Mouse (Mus musculus): ENCODE results near the gene Olfr203. TPM values are rescaled to one million over a fixed set of nuclear protein-coding genes. Genes with fewer than 3 reads are reported as not detected.
"Not testable (repeated sequence)": the region's sequence is repeated elsewhere in the genome, so short reads cannot be mapped to it uniquely, and the experiment has no call there.

The Olfr203 gene
- not detected in 2 replicates for polyA plus RNA-seq (2016; fragmentation: Nextera tagmentation; extraction: Ambion mirVana)

GRCm38 (mm10) chr16:59298581-59298980 is at the start of gene Olfr203:
TSS of gene Olfr203 (plus strand) at chr16:59298881.
- Histone ChIP-seq H3K27ac (no peak within 1 kb of the TSS), H3K9ac (no peak within 1 kb of the TSS), H3K9me3 (replicated peaks) (no peaks in the 10 kb centered on the region), H3K4me2 (no peak within 1 kb of the TSS), H3K27me3 (replicated peaks) (no peaks in the 10 kb centered on the region), H3K36me3 (no peaks in the 10 kb centered on the region), H3K4me1 (no peaks in the 10 kb centered on the region), H3K4me3 (no peak within 1 kb of the TSS)
- WGBS (ENCODE audit: insufficient replicate concordance) = 56% methylated on average over 2 of the region's 2 CpGs
- ATAC-seq = no peak

DNA sequence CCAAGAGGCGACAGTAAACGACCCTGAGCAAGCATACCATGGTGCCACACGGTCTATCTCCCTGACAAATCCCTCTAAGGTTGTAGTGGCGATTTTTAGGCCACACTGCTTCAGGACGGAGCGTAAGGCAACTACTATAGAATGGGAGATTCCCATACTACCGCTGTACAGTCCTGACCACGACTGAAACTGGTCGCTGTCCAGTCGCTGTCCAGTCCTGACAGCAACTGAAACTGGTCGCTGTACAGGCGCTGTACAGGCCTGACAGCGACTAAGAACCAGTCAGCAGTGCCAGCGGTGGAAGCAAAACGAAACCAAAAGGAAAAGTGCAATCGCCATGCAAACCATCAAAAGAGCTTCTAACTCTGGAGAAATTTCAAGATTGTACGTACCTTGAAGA is 49.0 kb upstream of the Olfr203 start:
- WGBS (ENCODE audit: insufficient replicate concordance) = 73% methylated on average over 17 of the region's 17 CpGs

DNA sequence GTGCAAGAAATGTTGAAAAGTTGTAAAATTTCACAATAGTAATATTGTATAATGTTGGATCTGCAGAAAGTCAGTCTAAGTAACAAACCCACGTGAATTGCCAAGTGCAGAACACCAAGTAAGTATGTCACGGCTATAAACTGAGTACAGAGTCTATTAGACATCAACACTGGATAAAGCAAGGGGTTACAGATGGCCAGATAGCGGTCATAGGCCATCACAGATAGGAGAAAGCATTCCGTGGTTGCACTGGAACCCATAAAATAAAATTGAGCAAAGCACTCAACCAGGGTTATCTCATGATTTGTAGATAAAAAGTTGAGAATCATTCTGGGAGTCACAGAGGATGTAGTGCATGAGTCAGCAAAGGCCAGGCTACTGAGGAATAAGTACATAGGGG is 29.6 kb upstream of the Olfr203 start:
- not testable (repeated sequence) for H3K27ac ChIP-seq; H3K27me3 ChIP-seq (replicated peaks); H3K36me3 ChIP-seq; H3K9me3 ChIP-seq (replicated peaks); H3K4me2 ChIP-seq; H3K4me3 ChIP-seq; ATAC-seq; H3K4me1 ChIP-seq; H3K9ac ChIP-seq
- WGBS (ENCODE audit: insufficient replicate concordance) = 49% methylated on average over 4 of the region's 4 CpGs

More for the DNA sequence above, 49.0 kb upstream of the Olfr203 start:
- no peak overlapping the region for H3K4me3 ChIP-seq
- H3K27me3 ChIP-seq (replicated peaks) = no peaks in the 10 kb centered on the region
- H3K9me3 ChIP-seq (replicated peaks) = peaks cover 5% of the 10 kb centered on the region; the same call in 1 of the 2 replicates
- H3K9ac ChIP-seq = no peak overlapping the region
- H3K4me2 ChIP-seq = no peak overlapping the region
- H3K36me3 ChIP-seq = no peaks in the 10 kb centered on the region
- H3K4me1 ChIP-seq = no peaks in the 10 kb centered on the region
- H3K27ac ChIP-seq = no peak overlapping the region
- ATAC-seq = no peak

DNA sequence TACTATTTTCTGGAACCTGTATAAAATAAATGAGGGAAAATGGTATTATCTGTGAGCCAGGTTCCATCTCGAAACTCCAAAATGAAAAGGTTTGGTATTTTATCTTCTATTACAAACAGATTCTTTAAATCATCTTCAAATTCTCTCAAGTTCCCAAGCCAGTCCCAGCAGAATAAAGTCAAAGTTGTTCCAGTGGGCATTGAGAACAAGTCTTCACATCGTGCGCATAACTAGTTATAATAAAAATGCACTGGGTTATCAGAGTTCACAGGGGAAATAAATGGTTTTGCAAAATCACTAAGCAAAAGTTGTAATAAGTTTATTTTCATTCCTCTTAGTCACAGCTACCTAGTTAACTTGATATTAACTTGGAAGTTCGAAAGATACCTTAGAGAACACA is 26.1 kb upstream of the Olfr203 start, which contains the start of gene Olfr201:
Gene Olfr201 (minus strand): TSS at position 101 of the 400 bp plus-strand sequence.
- not testable (repeated sequence) for ATAC-seq; H3K27me3 ChIP-seq (replicated peaks); H3K4me1 ChIP-seq; H3K4me3 ChIP-seq; H3K36me3 ChIP-seq; H3K9ac ChIP-seq; H3K27ac ChIP-seq; H3K4me2 ChIP-seq; H3K9me3 ChIP-seq (replicated peaks)
- WGBS (ENCODE audit: insufficient replicate concordance) = 67% methylated on average over 4 of the region's 4 CpGs

- H3K27me3 ChIP-seq (replicated peaks) = no peaks in the 10 kb centered on the region
- H3K9me3 ChIP-seq (replicated peaks) = no peaks in the 10 kb centered on the region; the same call in 1 of the 2 replicates
- no peak overlapping the region for H3K9ac ChIP-seq
- H3K4me2 ChIP-seq = no peak overlapping the region
- no peaks in the 10 kb centered on the region for H3K36me3 ChIP-seq
- ATAC-seq = peak; percentile 99
- WGBS (ENCODE audit: insufficient replicate concordance) = 43% methylated on average over 3 of the region's 3 CpGs
- H3K4me1 ChIP-seq = no peaks in the 10 kb centered on the region
- H3K4me3 ChIP-seq = no peak overlapping the region
- H3K27ac ChIP-seq = no peak overlapping the region
Observed at GRCm38 (mm10) chr16:59280542-59280941, 18.1 kb upstream of the Olfr203 start.

DNA sequence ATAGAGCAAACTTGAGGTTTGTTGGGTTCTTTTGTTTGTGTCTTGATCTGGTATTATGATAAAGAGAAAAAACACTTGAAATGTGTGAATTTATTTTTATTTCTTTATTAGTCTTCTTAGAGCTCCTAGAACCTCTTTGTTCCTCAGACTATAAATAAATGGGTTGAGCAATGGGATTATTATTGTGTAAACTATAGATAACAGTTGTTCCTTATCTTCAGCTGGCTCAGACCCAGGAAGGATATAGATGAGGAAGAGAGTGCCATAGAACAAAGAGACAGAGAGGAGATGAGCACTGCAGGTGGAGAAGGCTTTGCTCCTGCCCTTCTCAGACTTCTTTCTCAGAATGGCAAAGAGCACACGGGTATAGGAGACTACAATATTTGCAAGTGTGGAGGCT is 15.2 kb upstream of the Olfr203 start:
- Histone ChIP-seq H3K9me3 (replicated peaks) (no peaks in the 10 kb centered on the region; the same call in 1 of the 2 replicates), H3K4me2 (no peak overlapping the region), H3K4me3 (no peak overlapping the region), H3K9ac (no peak overlapping the region), H3K4me1 (no peaks in the 10 kb centered on the region), H3K27me3 (replicated peaks) (no peaks in the 10 kb centered on the region), H3K36me3 (no peaks in the 10 kb centered on the region), H3K27ac (no peak overlapping the region)
- 40% methylated on average over 1 of the region's 1 CpGs for WGBS (ENCODE audit: insufficient replicate concordance)
- ATAC-seq = no peak

DNA sequence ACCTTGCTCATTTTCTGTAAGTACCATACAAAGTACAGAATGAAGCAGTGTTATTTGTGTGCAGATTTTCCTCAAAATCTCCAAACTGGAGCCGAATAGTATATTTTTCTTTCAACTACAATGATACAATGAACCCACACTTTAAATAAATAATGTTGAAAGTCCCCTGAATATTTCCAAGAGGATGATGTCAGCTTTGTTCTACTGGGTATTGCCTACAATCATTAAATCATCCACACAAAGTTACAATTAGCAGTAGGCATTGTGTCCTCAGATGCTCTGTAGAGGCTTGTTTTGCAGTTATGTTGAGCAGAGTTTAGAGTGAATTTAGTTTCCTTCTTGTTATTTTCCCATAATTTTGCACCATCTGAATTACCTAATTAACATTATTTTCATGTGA is 12.0 kb upstream of the Olfr203 start, which contains the start of gene Olfr202:
Gene Olfr202 (minus strand): TSS at position 101 of the 400 bp plus-strand sequence.
- WGBS (ENCODE audit: insufficient replicate concordance) = 64% methylated on average over 1 of the region's 1 CpGs
- Histone ChIP-seq H3K4me1 (no peaks in the 10 kb centered on the region), H3K27ac (no peak within 1 kb of the TSS), H3K27me3 (replicated peaks) (no peaks in the 10 kb centered on the region), H3K36me3 (no peaks in the 10 kb centered on the region), H3K9me3 (replicated peaks) (no peaks in the 10 kb centered on the region), H3K4me2 (no peak within 1 kb of the TSS), H3K9ac (no peak within 1 kb of the TSS), H3K4me3 (no peak within 1 kb of the TSS)
- no peak for ATAC-seq

DNA sequence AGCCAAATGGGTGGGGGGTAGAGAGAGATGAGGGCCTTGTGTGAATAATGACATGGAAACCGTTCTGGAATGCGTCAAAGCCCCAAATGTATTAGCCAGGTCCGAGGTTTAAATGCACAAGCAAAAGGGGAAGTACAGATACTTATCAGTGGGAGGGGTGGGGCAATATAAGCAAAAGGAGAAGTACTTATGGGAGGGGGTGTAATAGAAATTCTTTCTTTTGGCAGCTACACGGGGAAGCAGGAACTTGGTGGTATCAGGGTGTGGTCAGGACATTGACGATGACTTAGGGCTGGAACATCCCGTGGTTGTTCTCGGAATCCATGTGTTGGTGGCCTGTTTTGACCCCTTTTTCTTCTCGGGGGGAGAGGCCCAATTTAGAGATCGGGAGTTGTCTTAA is 11.1 kb upstream of the Olfr203 start:
- ATAC-seq; H3K27me3 ChIP-seq (replicated peaks); H3K27ac ChIP-seq; H3K4me2 ChIP-seq; H3K4me3 ChIP-seq; H3K36me3 ChIP-seq; H3K9me3 ChIP-seq (replicated peaks); H3K4me1 ChIP-seq; H3K9ac ChIP-seq: not testable (repeated sequence)
- WGBS (ENCODE audit: insufficient replicate concordance) = 45% methylated on average over 9 of the region's 9 CpGs

DNA sequence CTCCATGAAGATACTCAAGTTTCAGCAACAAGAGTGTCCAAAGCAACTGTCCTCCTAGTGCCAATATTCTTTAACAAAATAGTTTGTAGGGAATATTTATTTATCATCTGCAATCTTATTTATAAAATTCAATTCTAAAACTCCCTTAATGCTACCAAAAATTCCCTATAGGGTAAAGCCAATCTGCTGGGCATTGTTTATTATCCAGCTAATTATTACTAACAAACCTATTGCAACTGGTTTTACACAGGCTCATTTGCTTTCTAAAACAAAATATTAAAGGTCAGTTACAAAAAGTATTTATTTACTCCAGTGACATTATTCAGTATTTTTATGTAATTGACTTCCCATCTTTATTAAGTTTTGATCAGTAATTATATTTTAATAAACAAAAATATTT is 19.5 kb downstream of the Olfr203 start, which contains the start of gene Olfr204:
Gene Olfr204 (minus strand): TSS at position 101 of the 400 bp plus-strand sequence.
- no peak within 1 kb of the TSS for H3K9ac ChIP-seq
- H3K4me1 ChIP-seq = no peaks in the 10 kb centered on the region
- no peak within 1 kb of the TSS for H3K4me2 ChIP-seq
- H3K9me3 ChIP-seq (replicated peaks) = no peaks in the 10 kb centered on the region
- ATAC-seq = no peak
- H3K36me3 ChIP-seq = no peaks in the 10 kb centered on the region
- no peak within 1 kb of the TSS for H3K4me3 ChIP-seq
- no peak within 1 kb of the TSS for H3K27ac ChIP-seq
- no peaks in the 10 kb centered on the region for H3K27me3 ChIP-seq (replicated peaks)

GRCm38 (mm10) chr16:59323262-59323661 is 24.6 kb downstream of the Olfr203 start:
- not testable (repeated sequence) for H3K9me3 ChIP-seq (replicated peaks); H3K9ac ChIP-seq; ATAC-seq; H3K27me3 ChIP-seq (replicated peaks); H3K4me3 ChIP-seq; H3K36me3 ChIP-seq; H3K27ac ChIP-seq; H3K4me1 ChIP-seq; H3K4me2 ChIP-seq
- WGBS (ENCODE audit: insufficient replicate concordance) = 27% methylated on average over 1 of the region's 1 CpGs

DNA sequence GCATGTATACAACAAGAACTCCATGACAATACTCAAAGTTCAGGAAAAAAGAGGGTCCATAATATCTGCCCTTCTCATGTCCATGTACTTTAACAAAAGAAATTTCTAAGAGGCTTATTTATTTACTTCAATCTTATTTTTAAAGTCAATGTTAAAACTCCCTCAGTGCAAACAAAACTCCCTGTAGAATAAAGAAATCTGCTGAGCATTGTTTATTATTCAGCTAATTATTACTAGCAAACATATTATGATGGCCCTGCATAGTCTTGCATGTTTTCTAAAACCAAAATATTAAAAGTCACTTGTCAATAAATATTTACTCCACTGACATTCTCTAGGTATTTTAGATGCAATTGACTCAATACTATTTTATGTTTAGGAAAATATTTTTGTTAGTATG is 32.4 kb downstream of the Olfr203 start, which contains the start of gene Olfr205:
Gene Olfr205 (minus strand): TSS at position 101 of the 400 bp plus-strand sequence.
- no peak within 1 kb of the TSS for H3K9ac ChIP-seq

GRCm38 (mm10) chr16:59349146-59349545 is 50.5 kb downstream of the Olfr203 start, which contains the start of gene Olfr206:
TSS of gene Olfr206 (minus strand) at chr16:59349246.
- Histone ChIP-seq H3K4me2 (no peak within 1 kb of the TSS), H3K4me1 (no peaks in the 10 kb centered on the region), H3K27me3 (replicated peaks) (no peaks in the 10 kb centered on the region), H3K4me3 (no peak within 1 kb of the TSS), H3K9ac (no peak within 1 kb of the TSS), H3K36me3 (no peaks in the 10 kb centered on the region), H3K27ac (no peak within 1 kb of the TSS), H3K9me3 (replicated peaks) (no peaks in the 10 kb centered on the region)
- ATAC-seq = no peak
- WGBS (ENCODE audit: insufficient replicate concordance) = 38% methylated on average over 1 of the region's 1 CpGs

More for the DNA sequence above, 32.4 kb downstream of the Olfr203 start, which contains the start of gene Olfr205:
- Histone ChIP-seq H3K27ac (no peak within 1 kb of the TSS), H3K4me1 (no peaks in the 10 kb centered on the region), H3K9me3 (replicated peaks) (peaks cover 4% of the 10 kb centered on the region), H3K4me2 (no peak within 1 kb of the TSS), H3K27me3 (replicated peaks) (no peaks in the 10 kb centered on the region), H3K36me3 (no peaks in the 10 kb centered on the region), H3K4me3 (no peak within 1 kb of the TSS)
- no peak for ATAC-seq
